Mouse (Mus musculus) liver, embryonic 16.5 days (tissue): ENCODE results near the gene Barx1. TPM values are rescaled to one million over a fixed set of nuclear protein-coding genes. Genes with fewer than 3 reads are reported as not detected.

Experiments
- ATAC-seq: fragments of 200-750 bp; cut with Nextera tagmentation; 2 replicates; pipeline ENCODE4 v1.8.0; 2017; ENCODE audit warnings: low read depth, mild to moderate bottlenecking, moderate number of reproducible peaks, moderate library complexity
- H3K27ac ChIP-seq: fragments of 300-500 bp; sonication (generic); 2 replicates; pipeline ENCODE4 v1.5.1; 2014; ENCODE audit warnings: mild to moderate bottlenecking, low read length
- H3K27me3 ChIP-seq: fragments of 300-500 bp; sonication (generic); 2 replicates; pipeline ENCODE4 v1.6.1; 2014; ENCODE audit warnings: low read depth, low read length, mixed read lengths; ENCODE audit not compliant: control insufficient read depth, insufficient read depth
- H3K36me3 ChIP-seq: fragments of 300-500 bp; sonication (generic); 2 replicates; pipeline ENCODE4 v1.6.1; 2014; ENCODE audit warnings: mild to moderate bottlenecking; ENCODE audit not compliant: control insufficient read depth, insufficient read depth
- H3K4me1 ChIP-seq: fragments of 300-500 bp; sonication (generic); 2 replicates; pipeline ENCODE4 v1.6.1; 2014; ENCODE audit warnings: low read depth, low read length, mixed read lengths; ENCODE audit not compliant: control insufficient read depth
- H3K4me2 ChIP-seq: fragments of 300-500 bp; sonication (generic); 2 replicates; pipeline ENCODE4 v1.6.1; 2014; ENCODE audit warnings: low read depth, low read length, mixed read lengths
- H3K4me3 ChIP-seq: fragments of 300-500 bp; sonication (generic); 2 replicates; pipeline ENCODE4 v1.5.1; 2014; ENCODE audit warnings: low read depth, mild to moderate bottlenecking, low read length
- H3K9ac ChIP-seq: fragments of 300-500 bp; sonication (generic); 2 replicates; pipeline ENCODE4 v1.6.1; 2014; ENCODE audit warnings: low read depth, low read length
- H3K9me3 ChIP-seq: fragments of 300-500 bp; sonication (generic); replicated peaks from 2 replicates; pipeline ENCODE4 v1.6.1; 2016; ENCODE audit warnings: low read length; ENCODE audit not compliant: control insufficient read depth
- WGBS: fragments of 180-500 bp; shearing (Covaris S2); extraction: QIAGEN DNeasy Blood & Tissue Kit; methylation state at CpG from one replicate; pipeline ENCODE4 v1.1.7; 2014; ENCODE audit not compliant: insufficient replicate concordance; 5-methylcytosine and 5-hydroxymethylcytosine counted together
- polyA plus RNA-seq: library from polyadenylated mRNA; unstranded; fragments of >200 nt; fragmentation: Nextera tagmentation; extraction: Ambion mirVana; gene quantifications from 2 replicates; pipeline ENCODE4 v1.2.1, GENCODE M21; 2015

Barx1 gene
- 0.19 TPM in 2 replicates for polyA plus RNA-seq

DNA sequence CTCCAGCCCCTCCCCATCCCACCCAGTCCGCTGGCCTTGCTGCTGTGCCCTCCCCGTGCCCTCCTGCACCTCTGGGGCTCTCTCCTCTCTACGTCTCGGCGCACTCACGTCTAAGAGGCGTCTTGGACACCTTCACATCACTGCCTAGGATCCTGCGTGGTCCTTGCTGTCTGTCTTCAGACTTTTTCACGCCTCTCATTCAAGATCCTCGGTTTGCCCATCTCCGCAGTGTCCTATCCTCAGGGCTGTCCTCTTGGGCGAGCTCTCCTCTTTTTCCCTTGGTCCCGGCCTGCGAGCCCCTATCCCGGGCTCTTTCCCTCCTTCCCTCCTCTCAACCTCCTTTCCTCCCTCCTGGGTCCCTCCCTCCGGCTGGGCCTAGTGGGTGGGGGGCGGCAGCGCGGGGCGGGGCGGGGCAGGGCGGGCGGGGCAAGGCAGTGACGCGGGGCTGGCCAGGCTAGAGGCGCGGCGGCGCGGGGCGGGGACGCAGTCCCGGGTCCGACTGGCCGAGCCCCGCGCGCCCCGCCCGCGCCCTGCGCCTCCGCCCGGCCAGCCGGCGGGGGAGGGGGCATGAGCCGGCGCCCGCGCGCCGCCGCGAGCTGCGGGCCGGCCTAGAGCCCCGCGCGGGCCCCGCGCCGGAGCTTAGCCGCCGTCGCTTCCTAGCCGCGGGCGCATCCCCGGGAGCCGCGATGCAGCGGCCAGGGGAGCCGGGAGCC, at the start of gene Barx1:
TSS of gene Barx1 (plus strand) at position 568 of the 713 bp plus-strand sequence.
- H3K9ac ChIP-seq, result no peak within 1 kb of the TSS
- 0 out of 2 replicates have a peak within 1 kb of the TSS, but pooled peaks have one; percentile 30 for H3K4me2 ChIP-seq
- no peak for ATAC-seq
- H3K9me3 ChIP-seq, result no peaks in the 10 kb centered on the region
- peak within 1 kb of the TSS; percentile 21 for H3K4me3 ChIP-seq
- no peak within 1 kb of the TSS for H3K27ac ChIP-seq
- no peaks in the 10 kb centered on the region for H3K36me3 ChIP-seq
- H3K27me3 ChIP-seq, result peaks cover 100% of the 10 kb centered on the region
- 1% methylated on average over 53 of the region's 73 CpGs for WGBS
- H3K4me1 ChIP-seq, result no peaks in the 10 kb centered on the region; the same call in 1 of the 2 replicates

DNA sequence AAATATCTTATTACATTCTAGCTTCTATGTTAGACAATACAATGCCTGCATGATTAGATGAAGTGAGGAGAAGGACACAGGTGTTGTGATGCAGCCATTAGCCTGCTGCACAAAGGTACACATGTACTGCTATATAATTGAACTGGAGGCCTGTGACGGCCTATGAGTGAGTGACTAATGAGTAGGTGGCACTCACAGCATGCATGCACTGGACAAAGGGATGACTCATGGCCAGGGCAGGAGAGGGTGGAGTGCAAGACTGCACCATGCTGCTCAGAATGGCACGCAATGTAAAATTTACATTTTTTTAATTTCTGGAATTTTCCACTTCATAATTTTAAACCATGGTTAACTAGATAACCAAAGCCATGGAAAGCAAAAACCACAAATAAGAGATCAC, 48.3 kb upstream of the Barx1 start:
- Histone ChIP-seq H3K4me3 (no peak overlapping the region), H3K27ac (no peak overlapping the region), H3K36me3 (no peaks in the 10 kb centered on the region), H3K4me2 (no peak overlapping the region), H3K4me1 (no peaks in the 10 kb centered on the region), H3K9me3 (no peaks in the 10 kb centered on the region), H3K27me3 (no peaks in the 10 kb centered on the region), H3K9ac (no peak overlapping the region)
- 64% methylated on average over 2 of the region's 2 CpGs for WGBS
- no peak for ATAC-seq

DNA sequence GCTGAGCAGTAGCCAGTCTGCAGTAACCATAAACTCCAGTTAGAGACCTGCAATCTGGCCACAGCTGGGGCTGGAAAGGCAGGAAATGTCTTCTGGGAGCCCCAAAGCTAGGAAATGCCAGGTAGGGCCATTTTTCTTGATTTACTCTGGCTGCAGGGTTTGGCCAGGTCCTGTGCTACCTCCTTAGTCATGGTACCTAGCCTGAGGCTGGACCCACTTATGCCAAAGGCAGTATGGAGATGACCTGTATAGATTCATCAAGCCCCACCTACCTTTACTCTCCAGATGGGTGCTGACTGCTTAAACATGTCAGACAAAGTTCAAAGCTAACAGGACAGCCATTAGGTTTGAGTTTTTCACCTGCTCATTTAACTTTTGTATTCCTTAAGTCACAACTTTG, 45.0 kb upstream of the Barx1 start:
- Histone ChIP-seq H3K9me3 (no peaks in the 10 kb centered on the region), H3K27me3 (no peaks in the 10 kb centered on the region), H3K4me3 (no peak overlapping the region), H3K36me3 (no peaks in the 10 kb centered on the region), H3K27ac (no peak overlapping the region), H3K4me2 (no peak overlapping the region), H3K9ac (no peak overlapping the region), H3K4me1 (no peaks in the 10 kb centered on the region)
- ATAC-seq, result no peak

DNA sequence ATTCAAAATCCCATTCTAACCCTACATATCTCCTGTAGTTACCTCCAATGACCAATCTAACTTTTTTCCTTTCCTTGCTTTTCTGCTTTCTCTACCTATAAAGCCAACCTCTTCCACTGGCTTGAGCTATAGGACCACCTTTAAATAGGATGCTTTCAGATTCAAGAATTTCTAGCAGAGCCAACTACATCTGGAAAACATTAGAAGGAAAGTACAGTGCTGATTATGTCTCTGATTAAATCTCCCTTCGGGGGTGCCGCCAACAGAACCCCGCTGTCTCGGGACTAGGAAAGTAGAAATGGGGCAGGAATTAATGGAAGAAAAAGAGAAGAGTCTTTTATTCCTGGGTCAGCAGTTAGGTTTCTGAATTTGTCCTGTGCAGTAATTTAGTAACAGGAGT, 43.9 kb upstream of the Barx1 start:
- Histone ChIP-seq H3K27ac (no peak overlapping the region), H3K4me1 (no peaks in the 10 kb centered on the region), H3K4me2 (no peak overlapping the region), H3K9ac (no peak overlapping the region), H3K36me3 (no peaks in the 10 kb centered on the region), H3K27me3 (no peaks in the 10 kb centered on the region), H3K9me3 (no peaks in the 10 kb centered on the region), H3K4me3 (no peak overlapping the region)
- whole genome bisulfite sequencing, result 79% methylated on average over 4 of the region's 4 CpGs
- no peak for ATAC-seq

DNA sequence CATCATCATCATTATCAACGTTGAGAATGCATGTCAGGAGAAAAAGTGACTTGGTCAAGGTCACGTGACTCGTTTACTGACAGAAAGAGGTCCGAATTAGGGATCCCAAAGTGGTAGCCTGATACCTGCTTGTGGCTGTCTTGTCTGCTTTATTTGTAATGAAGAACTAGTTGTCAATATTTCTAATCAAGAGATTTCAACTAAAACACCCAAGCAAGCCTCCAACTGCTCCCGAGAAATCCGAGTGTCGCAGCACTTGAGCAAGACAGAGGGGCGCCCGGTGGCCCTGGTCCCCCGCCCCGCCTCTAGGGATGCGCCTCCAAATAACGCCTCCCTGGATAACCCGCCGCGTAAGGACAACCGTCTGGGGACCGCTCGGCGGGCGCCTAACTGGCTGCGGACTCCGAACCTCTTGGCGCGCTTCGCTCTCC, 37.8 kb upstream of the Barx1 start:
- H3K4me3 ChIP-seq, result peak overlapping the region; percentile 69
- H3K27me3 ChIP-seq, result peaks cover 17% of the 10 kb centered on the region
- no peak overlapping the region for H3K27ac ChIP-seq
- 4% methylated on average over 26 of the region's 26 CpGs for WGBS
- H3K9me3 ChIP-seq, result no peaks in the 10 kb centered on the region
- H3K36me3 ChIP-seq, result no peaks in the 10 kb centered on the region
- H3K9ac ChIP-seq, result peak overlapping the region; percentile 69
- H3K4me1 ChIP-seq, result peaks cover 3% of the 10 kb centered on the region
- ATAC-seq, result peak; percentile 50; the same call in 1 of the 2 replicates
- H3K4me2 ChIP-seq, result peak overlapping the region; percentile 85

DNA sequence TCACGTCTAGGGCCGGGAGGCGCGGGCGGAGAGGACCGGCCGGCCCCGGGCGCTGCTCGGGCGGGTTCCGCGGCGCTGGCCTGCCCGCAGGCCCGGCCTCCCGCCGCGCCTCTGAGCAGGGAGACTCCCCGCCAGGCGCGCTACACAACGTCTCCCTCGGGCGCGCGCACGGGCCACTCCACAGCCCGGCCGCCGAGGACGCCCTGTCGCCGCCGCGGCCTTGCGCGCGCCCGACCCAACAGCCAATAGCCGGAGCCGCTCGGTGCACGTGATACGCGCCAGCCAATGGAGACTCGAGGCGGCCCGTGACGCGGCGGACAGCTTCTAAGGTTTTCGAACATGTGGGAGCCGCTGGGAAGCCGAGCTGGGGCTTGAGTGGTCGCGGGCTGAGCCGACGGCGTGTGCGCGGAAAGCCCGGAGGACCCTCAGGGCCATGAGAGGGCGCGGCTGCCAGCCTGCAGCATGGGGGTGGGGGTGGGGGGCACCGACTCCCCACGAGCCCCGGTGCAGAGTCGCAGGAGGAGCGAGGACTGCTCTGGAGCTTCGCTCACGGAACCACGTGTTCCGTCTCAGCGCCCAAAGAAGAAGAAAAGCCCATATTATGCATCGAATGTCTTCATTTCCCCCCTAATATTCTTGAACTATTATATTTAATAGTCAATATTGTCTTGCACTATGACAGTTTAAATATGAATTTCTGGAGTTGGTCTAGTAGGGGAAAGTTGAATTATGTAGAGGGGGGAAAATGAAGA, 37.2 kb upstream of the Barx1 start, which contains the start of gene Ptpdc1:
TSS of gene Ptpdc1 (minus strand) at position 232 of the 752 bp plus-strand sequence.
- peak within 1 kb of the TSS; percentile 69 for H3K9ac ChIP-seq
- H3K4me1 ChIP-seq, result peaks cover 3% of the 10 kb centered on the region
- WGBS, result 2% methylated on average over 76 of the region's 76 CpGs
- H3K27me3 ChIP-seq, result peaks cover 17% of the 10 kb centered on the region
- no peaks in the 10 kb centered on the region for H3K36me3 ChIP-seq
- H3K4me2 ChIP-seq, result peak within 1 kb of the TSS; percentile 85
- H3K27ac ChIP-seq, result no peak within 1 kb of the TSS
- peak; percentile 100 for ATAC-seq
- no peaks in the 10 kb centered on the region for H3K9me3 ChIP-seq
- peak within 1 kb of the TSS; percentile 69 for H3K4me3 ChIP-seq

DNA sequence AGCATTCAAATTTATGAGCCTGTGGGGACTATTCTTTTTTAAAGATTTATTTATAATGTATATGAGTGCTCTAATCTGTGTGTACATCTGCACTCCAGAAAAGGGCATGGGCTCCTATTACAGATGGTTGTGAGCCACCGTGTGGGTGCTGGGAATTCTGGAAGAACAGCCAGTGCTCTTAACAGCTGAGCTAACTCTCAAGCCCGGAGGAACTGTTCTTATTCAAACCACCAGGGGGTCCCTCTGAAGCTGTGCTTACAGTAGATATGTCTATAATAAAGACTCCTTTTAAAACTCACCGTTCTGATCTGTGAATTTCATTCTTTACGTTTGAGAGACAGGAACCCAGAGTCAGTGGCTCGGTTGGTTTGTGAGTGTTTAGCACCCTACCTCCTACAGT, 31.1 kb upstream of the Barx1 start:
- H3K27me3 ChIP-seq, result no peaks in the 10 kb centered on the region; the same call in 1 of the 2 replicates
- no peaks in the 10 kb centered on the region for H3K4me1 ChIP-seq
- no peaks in the 10 kb centered on the region for H3K9me3 ChIP-seq
- 59% methylated on average over 5 of the region's 5 CpGs for WGBS
- no peak overlapping the region for H3K27ac ChIP-seq
- H3K4me3 ChIP-seq, result no peak overlapping the region
- ATAC-seq, result no peak
- H3K4me2 ChIP-seq, result no peak overlapping the region
- H3K36me3 ChIP-seq, result no peaks in the 10 kb centered on the region
- H3K9ac ChIP-seq, result no peak overlapping the region

DNA sequence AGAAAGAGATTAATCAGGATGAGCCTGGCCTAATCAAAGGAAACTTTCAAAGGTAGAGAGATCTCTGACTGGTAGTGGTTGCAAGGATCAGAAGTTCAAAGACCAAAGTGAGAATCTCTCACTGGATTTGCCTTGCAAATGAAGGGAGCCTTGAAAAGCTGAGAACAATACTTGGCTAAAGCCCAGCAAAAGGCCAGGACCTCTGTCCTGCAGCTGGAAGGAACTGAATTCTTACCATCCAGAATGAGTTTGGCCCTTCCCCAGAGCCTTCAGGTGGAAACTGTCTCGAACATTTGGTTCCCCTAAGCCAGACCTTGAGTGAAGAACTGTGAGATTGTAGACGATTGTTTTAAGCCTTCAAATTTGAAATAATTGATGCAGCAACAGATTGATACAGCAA, 25.1 kb upstream of the Barx1 start:
- WGBS, result 35% methylated on average over 2 of the region's 2 CpGs
- ATAC-seq, result no peak
- H3K4me3 ChIP-seq, result no peak overlapping the region
- H3K27me3 ChIP-seq, result no peaks in the 10 kb centered on the region; the same call in 1 of the 2 replicates
- no peak overlapping the region for H3K9ac ChIP-seq
- no peaks in the 10 kb centered on the region for H3K4me1 ChIP-seq
- no peak overlapping the region for H3K27ac ChIP-seq
- no peaks in the 10 kb centered on the region for H3K9me3 ChIP-seq
- no peak overlapping the region for H3K4me2 ChIP-seq
- no peaks in the 10 kb centered on the region for H3K36me3 ChIP-seq

DNA sequence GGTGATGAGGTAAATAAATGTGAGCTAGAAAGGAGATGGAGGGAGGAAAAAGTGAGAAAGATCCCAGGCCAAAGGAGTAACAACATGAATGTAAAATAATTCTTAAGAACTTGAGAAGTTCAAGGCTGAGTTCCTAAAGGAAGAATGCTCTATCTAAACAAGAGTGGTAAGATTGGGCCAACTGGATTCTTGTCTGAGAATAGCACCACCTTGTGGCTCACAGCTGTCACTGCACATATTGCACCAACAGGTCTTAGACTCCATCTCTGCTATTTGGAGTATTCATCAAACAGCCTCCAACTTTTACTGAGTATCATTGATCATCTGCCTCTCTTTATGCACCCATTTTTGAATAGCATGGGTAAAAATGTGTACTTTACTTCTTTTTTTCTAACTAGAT, 23.2 kb upstream of the Barx1 start:
- ATAC-seq, result no peak
- Histone ChIP-seq H3K4me1 (no peaks in the 10 kb centered on the region), H3K9me3 (no peaks in the 10 kb centered on the region), H3K27me3 (no peaks in the 10 kb centered on the region; the same call in 1 of the 2 replicates), H3K9ac (no peak overlapping the region), H3K36me3 (no peaks in the 10 kb centered on the region), H3K4me2 (no peak overlapping the region), H3K27ac (no peak overlapping the region), H3K4me3 (no peak overlapping the region)
